Mouse (Mus musculus): ENCODE data around the gene Usb1.

- TF ChIP-seq POLR2A (IDR thresholded peaks at IDR 0.05; ENCODE audit: low read depth, low read length) (no peak), CTCF (IDR thresholded peaks at IDR 0.05; ENCODE audit: extremely low read depth, insufficient read length, insufficient replicate concordance, low read depth, low read length) (no peak)
Observed at GRCm38 (mm10) chr8:95377101-95377500, 45.0 kb downstream of the Usb1 start.

All from small intestine, adult 2 months (tissue).